Mouse (Mus musculus) intestine, embryonic 16.5 days (tissue): Measurements from ENCODE around the gene Cad. TPM values are rescaled to one million over a fixed set of nuclear protein-coding genes. Genes with fewer than 3 reads are reported as not detected.
A peak's percentile ranks its signal among the peaks of the same experiment; 100 is the strongest.
"Not testable (repeated sequence)": the region's sequence is repeated elsewhere in the genome, so short reads cannot be mapped to it uniquely, and the experiment has no call there.

Experiments used
- ATAC-seq: fragments of 200-750 bp; cut with Nextera tagmentation; 2 replicates; pipeline ENCODE4 v1.8.0; 2017; ENCODE audit warnings: moderate TSS enrichment, moderate library complexity
- H3K27ac ChIP-seq: fragments of 300-500 bp; sonication (generic); 2 replicates; pipeline ENCODE4 v1.5.1; 2014; ENCODE audit warnings: mild to moderate bottlenecking, low read length
- H3K27me3 ChIP-seq: fragments of 300-500 bp; sonication (generic); replicated peaks from 2 replicates; pipeline ENCODE4 v1.6.1; 2014; ENCODE audit warnings: low read length, control low read depth, mixed read lengths; ENCODE audit not compliant: control insufficient read depth, insufficient read depth
- H3K36me3 ChIP-seq: fragments of 300-500 bp; sonication (generic); 2 replicates; pipeline ENCODE4 v1.6.1; 2014; ENCODE audit warnings: low read length, control low read depth; ENCODE audit not compliant: control insufficient read depth, insufficient read depth
- H3K4me1 ChIP-seq: fragments of 300-500 bp; sonication (generic); 2 replicates; pipeline ENCODE4 v1.6.1; 2014; ENCODE audit warnings: low read length, control low read depth, mixed read lengths; ENCODE audit not compliant: control insufficient read depth, insufficient read depth
- H3K4me2 ChIP-seq: fragments of 300-500 bp; sonication (generic); 2 replicates; pipeline ENCODE4 v1.6.1; 2014; ENCODE audit warnings: low read depth, low read length, control low read depth
- H3K4me3 ChIP-seq: fragments of 300-500 bp; sonication (generic); 2 replicates; pipeline ENCODE4 v1.5.1; 2014; ENCODE audit warnings: mild to moderate bottlenecking, low read length
- H3K9ac ChIP-seq: fragments of 300-500 bp; sonication (generic); 2 replicates; pipeline ENCODE4 v1.6.1; 2014; ENCODE audit warnings: low read depth, low read length
- H3K9me3 ChIP-seq: fragments of 300-500 bp; sonication (generic); 2 replicates; pipeline ENCODE4 v1.6.1; 2016; ENCODE audit warnings: low read length, control low read depth; ENCODE audit not compliant: control insufficient read depth
- WGBS: fragments of 180-500 bp; shearing (Covaris S2); extraction: QIAGEN DNeasy Blood & Tissue Kit; methylation state at CpG from one replicate; pipeline ENCODE4 v1.1.7; 2014; 5-methylcytosine and 5-hydroxymethylcytosine counted together
- polyA plus RNA-seq: library from polyadenylated mRNA; unstranded; fragments of >200 nt; fragmentation: Nextera tagmentation; extraction: Ambion mirVana; gene quantifications from 2 replicates; pipeline ENCODE4 v1.2.1, GENCODE M21; 2015

The Cad gene
- polyA plus RNA-seq = 16.8 and 18.2 TPM in 2 replicates

- peak; percentile 98 for ATAC-seq
- peak within 1 kb of the TSS; percentile 75 for H3K4me3 ChIP-seq
- H3K4me1 ChIP-seq = peaks cover 14% of the 10 kb centered on the region
- peak within 1 kb of the TSS; percentile 85 for H3K9ac ChIP-seq
- peak within 1 kb of the TSS; percentile 77 for H3K27ac ChIP-seq
- H3K36me3 ChIP-seq = peaks cover 2% of the 10 kb centered on the region; the same call in 1 of the 2 replicates
- no peaks in the 10 kb centered on the region for H3K9me3 ChIP-seq
- no peaks in the 10 kb centered on the region for H3K27me3 ChIP-seq
- under 1% methylated on average over 64 of the region's 64 CpGs for WGBS
- peak within 1 kb of the TSS; percentile 96 for H3K4me2 ChIP-seq
These were observed at the start of gene Cad for GRCm38 (mm10) chr5:31054261-31055215. TSS of gene Cad (plus strand) at chr5:31054780.

- H3K9ac ChIP-seq = no peak overlapping the region
These were observed 41.8 kb upstream of the Cad start for GRCm38 (mm10) chr5:31012737-31013136.

GRCm38 (mm10) chr5:31015913-31016312 is 38.7 kb upstream of the Cad start:
- no peak for ATAC-seq
- no peak overlapping the region for H3K4me3 ChIP-seq
- H3K9ac ChIP-seq = no peak overlapping the region
- no peak overlapping the region for H3K4me2 ChIP-seq
- H3K36me3 ChIP-seq = no peaks in the 10 kb centered on the region
- H3K9me3 ChIP-seq = no peaks in the 10 kb centered on the region
- H3K4me1 ChIP-seq = no peaks in the 10 kb centered on the region
- no peak overlapping the region for H3K27ac ChIP-seq
- no peaks in the 10 kb centered on the region for H3K27me3 ChIP-seq
- WGBS = 31% methylated on average over 2 of the region's 2 CpGs

More at GRCm38 (mm10) chr5:31012737-31013136, 41.8 kb upstream of the Cad start:
- ATAC-seq = no peak
- H3K4me3 ChIP-seq = no peak overlapping the region
- H3K36me3 ChIP-seq = no peaks in the 10 kb centered on the region
- no peaks in the 10 kb centered on the region for H3K4me1 ChIP-seq
- 72% methylated on average over 3 of the region's 3 CpGs for WGBS
- no peaks in the 10 kb centered on the region for H3K27me3 ChIP-seq
- no peak overlapping the region for H3K4me2 ChIP-seq
- H3K9me3 ChIP-seq = no peaks in the 10 kb centered on the region
- H3K27ac ChIP-seq = no peak overlapping the region

GRCm38 (mm10) chr5:31021790-31022189 is 32.8 kb upstream of the Cad start:
- not testable (repeated sequence) for H3K36me3 ChIP-seq, H3K9ac ChIP-seq, H3K9me3 ChIP-seq, H3K4me2 ChIP-seq, H3K27ac ChIP-seq, H3K27me3 ChIP-seq, ATAC-seq, H3K4me3 ChIP-seq, H3K4me1 ChIP-seq
- WGBS = 93% methylated on average over 4 of the region's 5 CpGs

- H3K27ac ChIP-seq = no peak overlapping the region
- no peak overlapping the region for H3K9ac ChIP-seq
- 55% methylated on average over 1 of the region's 1 CpGs for WGBS
- no peaks in the 10 kb centered on the region for H3K9me3 ChIP-seq
- H3K27me3 ChIP-seq = no peaks in the 10 kb centered on the region
- H3K4me3 ChIP-seq = no peak overlapping the region
- H3K4me2 ChIP-seq = no peak overlapping the region
- no peak for ATAC-seq
- H3K4me1 ChIP-seq = no peaks in the 10 kb centered on the region
- no peaks in the 10 kb centered on the region for H3K36me3 ChIP-seq
These were observed 31.9 kb upstream of the Cad start for GRCm38 (mm10) chr5:31022690-31023089.

- 28% methylated on average over 4 of the region's 4 CpGs for WGBS
- H3K4me2 ChIP-seq = no peak overlapping the region
- H3K9ac ChIP-seq = no peak overlapping the region
- no peak overlapping the region for H3K27ac ChIP-seq
- no peaks in the 10 kb centered on the region for H3K36me3 ChIP-seq
- ATAC-seq = no peak
- no peaks in the 10 kb centered on the region for H3K27me3 ChIP-seq
- no peaks in the 10 kb centered on the region for H3K4me1 ChIP-seq
- no peak overlapping the region for H3K4me3 ChIP-seq
- H3K9me3 ChIP-seq = no peaks in the 10 kb centered on the region
These were observed 31.3 kb upstream of the Cad start for GRCm38 (mm10) chr5:31023254-31023653.

GRCm38 (mm10) chr5:31024641-31025040 is 29.9 kb upstream of the Cad start:
- no peaks in the 10 kb centered on the region for H3K27me3 ChIP-seq
- no peaks in the 10 kb centered on the region for H3K9me3 ChIP-seq
- no peaks in the 10 kb centered on the region for H3K36me3 ChIP-seq
- H3K4me2 ChIP-seq = no peak overlapping the region
- H3K4me1 ChIP-seq = no peaks in the 10 kb centered on the region
- no peak for ATAC-seq
- H3K27ac ChIP-seq = no peak overlapping the region
- H3K9ac ChIP-seq = no peak overlapping the region
- H3K4me3 ChIP-seq = no peak overlapping the region

GRCm38 (mm10) chr5:31030926-31031325 is 23.7 kb upstream of the Cad start:
- Histone ChIP-seq H3K9ac (no peak overlapping the region), H3K9me3 (no peaks in the 10 kb centered on the region), H3K27ac (no peak overlapping the region), H3K4me3 (no peak overlapping the region), H3K36me3 (no peaks in the 10 kb centered on the region), H3K4me2 (no peak overlapping the region), H3K4me1 (peaks cover 3% of the 10 kb centered on the region; the same call in 1 of the 2 replicates), H3K27me3 (no peaks in the 10 kb centered on the region)
- 57% methylated on average over 4 of the region's 4 CpGs for WGBS
- peak; percentile 73 for ATAC-seq

GRCm38 (mm10) chr5:31031508-31031907 is 23.1 kb upstream of the Cad start:
- no peak for ATAC-seq
- Histone ChIP-seq H3K9ac (no peak overlapping the region), H3K9me3 (no peaks in the 10 kb centered on the region), H3K36me3 (no peaks in the 10 kb centered on the region), H3K4me3 (no peak overlapping the region), H3K27me3 (no peaks in the 10 kb centered on the region), H3K4me1 (peaks cover 3% of the 10 kb centered on the region; the same call in 1 of the 2 replicates), H3K27ac (no peak overlapping the region), H3K4me2 (no peak overlapping the region)
- WGBS = 81% methylated on average over 8 of the region's 8 CpGs
